Mouse (Mus musculus) intestine, postnatal 0 days (tissue): ENCODE measurements around the gene 4833423E24Rik. TPM values are rescaled to one million over a fixed set of nuclear protein-coding genes. Genes with fewer than 3 reads are reported as not detected.

ENCODE experiments used
- ATAC-seq: fragments of 200-750 bp; cut with Nextera tagmentation; 2 replicates; pipeline ENCODE4 v1.8.0; 2017; ENCODE audit warnings: mild to moderate bottlenecking, moderate TSS enrichment, moderate library complexity
- H3K27ac ChIP-seq: fragments of 300-500 bp; sonication (generic); 2 replicates; pipeline ENCODE4 v1.5.1; 2014; ENCODE audit warnings: mild to moderate bottlenecking, low read depth, low read length, moderate library complexity
- H3K27me3 ChIP-seq: fragments of 300-500 bp; sonication (generic); replicated peaks from 2 replicates; pipeline ENCODE4 v1.6.1; 2014; ENCODE audit warnings: low read length, mixed read lengths; ENCODE audit not compliant: control insufficient read depth, insufficient read depth
- H3K36me3 ChIP-seq: fragments of 300-500 bp; sonication (generic); 2 replicates; pipeline ENCODE4 v1.6.1; 2014; ENCODE audit warnings: mild to moderate bottlenecking, moderate library complexity; ENCODE audit not compliant: control insufficient read depth, insufficient read depth
- H3K4me1 ChIP-seq: fragments of 300-500 bp; sonication (generic); replicated peaks from 2 replicates; pipeline ENCODE4 v1.6.1; 2014; ENCODE audit warnings: antibody characterized with exemption, low read length, mixed read lengths; ENCODE audit not compliant: control insufficient read depth, insufficient read depth
- H3K4me2 ChIP-seq: fragments of 300-500 bp; sonication (generic); replicated peaks from 2 replicates; pipeline ENCODE4 v1.6.1; 2014; ENCODE audit warnings: low read depth, mild to moderate bottlenecking, moderate library complexity
- H3K4me3 ChIP-seq: fragments of 300-500 bp; sonication (generic); 2 replicates; pipeline ENCODE4 v1.5.1; 2014; ENCODE audit warnings: low read depth, low read length
- H3K9ac ChIP-seq: fragments of 300-500 bp; sonication (generic); 2 replicates; pipeline ENCODE4 v1.6.1; 2014; ENCODE audit warnings: mild to moderate bottlenecking, low read depth, low read length
- H3K9me3 ChIP-seq: fragments of 300-500 bp; sonication (generic); 2 replicates; pipeline ENCODE4 v1.6.1; 2016; ENCODE audit warnings: mixed run types; ENCODE audit not compliant: control insufficient read depth
- CTCF ChIP-seq: sonication (generic); IDR thresholded peaks from 2 replicates; pipeline ENCODE4 v1.5.1; 2016; ENCODE audit warnings: low read depth, mild to moderate bottlenecking, control low read depth, antibody characterized with exemption, moderate library complexity
- WGBS: fragments of 180-500 bp; shearing (Covaris S2); extraction: QIAGEN DNeasy Blood & Tissue Kit; methylation state at CpG from one replicate; pipeline ENCODE4 v1.1.7; 2014; 5-methylcytosine and 5-hydroxymethylcytosine counted together
- polyA plus RNA-seq: library from polyadenylated mRNA; unstranded; fragments of >200 nt; fragmentation: Nextera tagmentation; extraction: Ambion mirVana; gene quantifications from 2 replicates; pipeline ENCODE4 v1.2.1, GENCODE M21; 2015

The 4833423E24Rik gene
- polyA plus RNA-seq, 1 experiment from 2014 or later = 0.05 TPM

- no peak for ATAC-seq
- Histone ChIP-seq H3K9me3 (no peaks in the 10 kb centered on the region), H3K4me3 (no peak within 1 kb of the TSS), H3K27me3 (no peaks in the 10 kb centered on the region), H3K4me1 (no peaks in the 10 kb centered on the region), H3K36me3 (no peaks in the 10 kb centered on the region), H3K27ac (no peak within 1 kb of the TSS), H3K4me2 (no peak within 1 kb of the TSS), H3K9ac (no peak within 1 kb of the TSS)
- no peak for TF ChIP-seq CTCF
- WGBS = 88% methylated on average over 3 of the region's 3 CpGs
Measured at GRCm38 (mm10) chr2:85436351-85436750, 82.5 kb downstream of the 4833423E24Rik start, which contains the start of gene Olfr994. TSS of gene Olfr994 (minus strand) at chr2:85436451.

Other genes with a start within 250 kb of the 4833423E24Rik start
- gene Olfr987, start 179.7 kb downstream of the 4833423E24Rik start, polyA plus RNA-seq = not detected in 2 replicates
- not detected in 2 replicates for gene Olfr988, start 155.8 kb downstream of the 4833423E24Rik start, polyA plus RNA-seq
- gene Olfr992, start 109.6 kb downstream of the 4833423E24Rik start, polyA plus RNA-seq = not detected in 2 replicates
- gene Olfr993, start 104.1 kb downstream of the 4833423E24Rik start, polyA plus RNA-seq = not detected in 2 replicates
- not detected in 2 replicates for gene Olfr994, start 82.6 kb downstream of the 4833423E24Rik start, polyA plus RNA-seq
- gene Olfr995, start 75.4 kb downstream of the 4833423E24Rik start, polyA plus RNA-seq = not detected in 2 replicates
- not detected in 2 replicates for gene Olfr996, start 60.2 kb upstream of the 4833423E24Rik start, polyA plus RNA-seq
- gene Olfr998, start 69.9 kb upstream of the 4833423E24Rik start, polyA plus RNA-seq = not detected in 2 replicates
- gene Olfr1000, start 92.9 kb upstream of the 4833423E24Rik start, polyA plus RNA-seq = not detected in 2 replicates
- gene Olfr1002, start 131.7 kb upstream of the 4833423E24Rik start, polyA plus RNA-seq = not detected in 2 replicates
- not detected in 2 replicates for gene Olfr154, start 145.4 kb upstream of the 4833423E24Rik start, polyA plus RNA-seq
- not detected in 2 replicates for gene Olfr1006, start 159.7 kb upstream of the 4833423E24Rik start, polyA plus RNA-seq
- gene Olfr1008, start 170.4 kb upstream of the 4833423E24Rik start, polyA plus RNA-seq = not detected in 2 replicates
- gene Olfr1009, start 196.4 kb upstream of the 4833423E24Rik start, polyA plus RNA-seq = not detected in 2 replicates
- not detected in 2 replicates for gene Olfr1012, start 243.7 kb upstream of the 4833423E24Rik start, polyA plus RNA-seq
- not detected in 2 replicates for gene Olfr1013, start 248.1 kb upstream of the 4833423E24Rik start, polyA plus RNA-seq